Mouse (Mus musculus) heart, embryonic 14.5 days (tissue): ENCODE measurements around the gene Tom1l2. TPM values are rescaled to one million over a fixed set of nuclear protein-coding genes. Genes with fewer than 3 reads are reported as not detected.

ENCODE experiments used
- ATAC-seq: fragments of 200-750 bp; cut with Nextera tagmentation; 2 replicates; pipeline ENCODE4 v1.8.0; 2017; ENCODE audit warnings: low read depth, moderate TSS enrichment; ENCODE audit not compliant: insufficient number of reproducible peaks, insufficient read depth, low FRiP score
- H3K27ac ChIP-seq, 2 experiments: fragments of 200-500 bp in 1 of 2; fragments of 300-500 bp in 1 of 2; sonication (generic) in 1 of 2; replicated peaks in 1 of 2; 2 replicates each; pipeline ENCODE4 v1.5.1; 2012 to 2014; ENCODE audit warnings: low read depth in 2 of 2, low read length in 2 of 2, control low read depth in 1 of 2, mild to moderate bottlenecking in 1 of 2, mixed read lengths in 1 of 2; ENCODE audit not compliant: control insufficient read depth in 1 of 2, insufficient read depth in 1 of 2
- H3K27me3 ChIP-seq: fragments of 300-500 bp; sonication (generic); 2 replicates; pipeline ENCODE4 v1.6.1; 2014; ENCODE audit warnings: mild to moderate bottlenecking, low read length, control low read depth; ENCODE audit not compliant: control insufficient read depth, insufficient read depth
- H3K36me3 ChIP-seq: fragments of 300-500 bp; sonication (generic); 2 replicates; pipeline ENCODE4 v1.6.1; 2014; ENCODE audit warnings: mild to moderate bottlenecking, control low read depth, low read length, mixed read lengths; ENCODE audit not compliant: control insufficient read depth, insufficient read depth
- H3K4me1 ChIP-seq, 2 experiments: fragments of 200-500 bp in 1 of 2; fragments of 300-500 bp in 1 of 2; sonication (generic) in 1 of 2; 2 replicates each; pipeline ENCODE4 v1.6.1; 2012 to 2014; ENCODE audit warnings: low read length in 2 of 2, control low read depth in 1 of 2, mixed read lengths in 1 of 2; ENCODE audit not compliant: control insufficient read depth in 2 of 2, insufficient read depth in 2 of 2
- H3K4me2 ChIP-seq: fragments of 300-500 bp; sonication (generic); 2 replicates; pipeline ENCODE4 v1.6.1; 2014; ENCODE audit warnings: mild to moderate bottlenecking, low read length
- H3K4me3 ChIP-seq, 2 experiments: fragments of 200-500 bp in 1 of 2; fragments of 300-500 bp in 1 of 2; sonication (generic) in 1 of 2; 2 replicates each; pipeline ENCODE4 v1.5.1; 2012 to 2014; ENCODE audit warnings: low read length in 2 of 2, mild to moderate bottlenecking in 2 of 2, control low read depth in 1 of 2, low read depth in 1 of 2, moderate library complexity in 1 of 2; ENCODE audit not compliant: control insufficient read depth in 1 of 2, insufficient read depth in 1 of 2
- H3K9ac ChIP-seq: fragments of 300-500 bp; sonication (generic); 2 replicates; pipeline ENCODE4 v1.6.1; 2014; ENCODE audit warnings: mild to moderate bottlenecking, low read length
- H3K9me3 ChIP-seq: fragments of 300-500 bp; sonication (generic); 2 replicates; pipeline ENCODE4 v1.6.1; 2016; ENCODE audit warnings: low read length, control low read depth; ENCODE audit not compliant: control insufficient read depth
- WGBS: fragments of 180-500 bp; shearing (Covaris S2); extraction: QIAGEN DNeasy Blood & Tissue Kit; methylation state at CpG from one replicate; pipeline ENCODE4 v1.1.7; 2014; 5-methylcytosine and 5-hydroxymethylcytosine counted together
- microRNA-seq: library from miRNA; unstranded; fragments of <30 nt; microRNA quantifications from one replicate; pipeline ENCODE4, GENCODE M21; 2016
- polyA plus RNA-seq: library from polyadenylated mRNA; unstranded; fragments of >200 nt; fragmentation: Nextera tagmentation; extraction: Ambion mirVana; gene quantifications from 2 replicates; pipeline ENCODE4 v1.2.1, GENCODE M21; 2014

Gene Tom1l2
- polyA plus RNA-seq, 1 experiment from 2014 or later = 25.7 TPM

GRCm38 (mm10) chr11:60182741-60183140 is 170.0 kb downstream of the Tom1l2 start:
- Histone ChIP-seq H3K4me3 (no peak overlapping the region), H3K36me3 (peaks cover 33% of the 10 kb centered on the region), H3K4me2 (no peak overlapping the region), H3K27ac (peak overlapping the region in 1 of 2 experiments; percentile 58; a peak in 2 of 4 replicates), H3K9me3 (no peaks in the 10 kb centered on the region), H3K4me1 (peaks cover 46 to 78% of the 10 kb centered on the region in 2 experiments), H3K27me3 (no peaks in the 10 kb centered on the region), H3K9ac (peak overlapping the region; percentile 12; the same call in 1 of the 2 replicates)
- no peak for ATAC-seq
- WGBS = 64% methylated on average over 2 of the region's 2 CpGs

GRCm38 (mm10) chr11:60182116-60182670 is 170.5 kb downstream of the Tom1l2 start:
- Histone ChIP-seq H3K4me3 (no peak overlapping the region), H3K4me2 (no peak overlapping the region), H3K4me1 (peaks cover 51 to 84% of the 10 kb centered on the region in 2 experiments), H3K9me3 (no peaks in the 10 kb centered on the region), H3K9ac (peak overlapping the region; percentile 12; the same call in 1 of the 2 replicates), H3K27ac (peak overlapping the region; percentile 34 to 58; a peak in 3 of 4 replicates), H3K27me3 (no peaks in the 10 kb centered on the region), H3K36me3 (peaks cover 27% of the 10 kb centered on the region)
- 65% methylated on average over 12 of the region's 12 CpGs for whole genome bisulfite sequencing
- no peak for ATAC-seq

DNA sequence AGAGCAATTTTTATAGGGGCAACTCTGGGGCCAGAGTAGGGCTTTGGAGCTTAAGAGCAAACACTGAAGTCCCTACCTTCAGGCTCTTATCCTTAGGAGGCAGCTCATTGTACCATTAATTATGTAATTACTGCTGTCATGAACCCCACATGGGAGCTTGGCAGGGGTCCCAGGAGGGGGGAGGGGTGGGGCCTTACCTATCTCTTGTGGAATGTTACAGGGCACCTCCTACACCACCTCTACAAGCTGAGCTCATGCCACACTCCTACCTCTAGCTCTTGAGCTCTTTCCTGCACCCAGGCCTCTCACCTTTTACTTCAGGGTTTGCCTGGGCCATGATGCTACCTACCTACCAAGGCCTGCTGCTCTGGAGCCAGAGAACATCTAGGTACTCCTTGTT is 174.2 kb downstream of the Tom1l2 start:
- no peaks in the 10 kb centered on the region for H3K9me3 ChIP-seq
- no peak overlapping the region for H3K4me2 ChIP-seq
- peak overlapping the region in 1 of 2 experiments; percentile 46; a peak in 3 of 4 replicates for H3K27ac ChIP-seq
- H3K36me3 ChIP-seq = peaks cover 4% of the 10 kb centered on the region
- no peak overlapping the region for H3K4me3 ChIP-seq
- H3K9ac ChIP-seq = no peak overlapping the region
- H3K4me1 ChIP-seq = peaks cover 52 to 85% of the 10 kb centered on the region in 2 experiments
- no peak for ATAC-seq
- no peaks in the 10 kb centered on the region for H3K27me3 ChIP-seq

DNA sequence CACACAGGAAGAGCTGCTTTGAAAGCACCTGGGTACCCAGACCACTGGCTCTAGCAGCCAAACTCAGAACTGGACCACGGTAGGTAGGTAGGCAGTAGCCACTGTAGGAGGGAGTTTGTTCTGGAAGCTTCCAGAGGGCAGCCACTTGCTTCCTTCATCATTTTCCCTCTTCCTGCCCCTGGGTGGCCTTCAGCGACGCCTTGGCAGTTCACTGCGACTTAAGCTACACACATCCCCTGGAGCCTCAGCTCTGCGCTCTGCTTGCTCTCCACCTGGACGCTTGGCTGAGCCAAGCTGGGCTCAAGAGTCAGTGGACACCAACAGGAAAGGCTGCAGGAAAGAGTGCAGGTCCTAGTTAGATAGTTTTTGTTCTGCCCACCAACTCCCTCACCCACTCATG is 174.7 kb downstream of the Tom1l2 start:
- peaks cover 4% of the 10 kb centered on the region for H3K36me3 ChIP-seq
- no peak for ATAC-seq
- H3K27me3 ChIP-seq = no peaks in the 10 kb centered on the region
- H3K4me2 ChIP-seq = peak overlapping the region; percentile 98
- WGBS = 50% methylated on average over 6 of the region's 6 CpGs
- H3K9me3 ChIP-seq = no peaks in the 10 kb centered on the region
- peak overlapping the region; percentile 94 for H3K9ac ChIP-seq
- H3K27ac ChIP-seq = peak overlapping the region; percentile 46 to 96; a peak in 3 of 4 replicates
- H3K4me1 ChIP-seq = peaks cover 55 to 85% of the 10 kb centered on the region in 2 experiments
- no peak overlapping the region for H3K4me3 ChIP-seq

GRCm38 (mm10) chr11:60176975-60177657 is 175.6 kb downstream of the Tom1l2 start:
- 2% methylated on average over 42 of the region's 42 CpGs for WGBS
- H3K4me2 ChIP-seq = peak overlapping the region; percentile 98
- no peaks in the 10 kb centered on the region for H3K9me3 ChIP-seq
- H3K27ac ChIP-seq = peak overlapping the region; percentile 96 to 99
- H3K36me3 ChIP-seq = peaks cover 4% of the 10 kb centered on the region
- H3K27me3 ChIP-seq = no peaks in the 10 kb centered on the region
- H3K9ac ChIP-seq = peak overlapping the region; percentile 94
- ATAC-seq = no peak
- H3K4me1 ChIP-seq = peaks cover 55 to 85% of the 10 kb centered on the region in 2 experiments
- peak overlapping the region; percentile 64 to 65 for H3K4me3 ChIP-seq

Small RNA genes lying within 50 kb of the gene (microRNA-seq; reads per million reads assigned to microRNA genes)
- not detected for gene Gm27711
- not detected for gene Mir6921
- not detected for gene Mir6922

Other genes with a start within 250 kb of the Tom1l2 start
- 17.3 and 19.0 TPM in 2 replicates for gene Rai1, start 247.9 kb downstream of the Tom1l2 start, polyA plus RNA-seq
- 37.9 and 45.3 TPM in 2 replicates for gene Srebf1, start 130.3 kb downstream of the Tom1l2 start, polyA plus RNA-seq
- 1.8 and 3.3 TPM in 2 replicates for gene Drc3, start 424 bp upstream of the Tom1l2 start, polyA plus RNA-seq
- 23.4 and 24.7 TPM in 2 replicates for gene Gid4, start 64.2 kb upstream of the Tom1l2 start, polyA plus RNA-seq
- 50.2 and 51.4 TPM in 2 replicates for gene Atpaf2, start 65.6 kb upstream of the Tom1l2 start, polyA plus RNA-seq
- 65.4 and 67.1 TPM in 2 replicates for gene Drg2, start 101.7 kb upstream of the Tom1l2 start, polyA plus RNA-seq
- 0.01 and 0.03 TPM in 2 replicates for gene Myo15, start 116.4 kb upstream of the Tom1l2 start, polyA plus RNA-seq
- gene Alkbh5, start 183.5 kb upstream of the Tom1l2 start, polyA plus RNA-seq = 33.9 and 39.3 TPM in 2 replicates